Mouse (Mus musculus) hindbrain, embryonic 11.5 days (tissue): Measurements from ENCODE around the gene Fgfr2. TPM values are rescaled to one million over a fixed set of nuclear protein-coding genes. Genes with fewer than 3 reads are reported as not detected.
"Not testable (repeated sequence)": the region's sequence is repeated elsewhere in the genome, so short reads cannot be mapped to it uniquely, and the experiment has no call there.

Source experiments
- ATAC-seq: fragments of 200-750 bp; cut with Nextera tagmentation; 2 replicates; pipeline ENCODE4 v1.8.0; 2017; ENCODE audit warnings: mild to moderate bottlenecking, moderate TSS enrichment, moderate library complexity; ENCODE audit not compliant: low FRiP score
- DNase-seq: peaks from one replicate; pipeline ENCODE4 v3.0.0-alpha.2; 2015; ENCODE audit warnings: low spot score
- H3K27ac ChIP-seq: fragments of 300-500 bp; sonication (generic); 2 replicates; pipeline ENCODE4 v1.5.1; 2014; ENCODE audit warnings: mild to moderate bottlenecking, low read depth, low read length
- H3K27me3 ChIP-seq: fragments of 300-500 bp; sonication (generic); 2 replicates; pipeline ENCODE4 v1.6.1; 2014; ENCODE audit warnings: mild to moderate bottlenecking, low read length, moderate library complexity, mixed read lengths; ENCODE audit not compliant: control insufficient read depth, insufficient read depth
- H3K36me3 ChIP-seq: fragments of 300-500 bp; sonication (generic); 2 replicates; pipeline ENCODE4 v1.6.1; 2014; ENCODE audit warnings: mild to moderate bottlenecking, low read length, moderate library complexity, mixed read lengths; ENCODE audit not compliant: control insufficient read depth, insufficient read depth
- H3K4me1 ChIP-seq: fragments of 300-500 bp; sonication (generic); replicated peaks from 2 replicates; pipeline ENCODE4 v1.6.1; 2014; ENCODE audit warnings: low read length, mixed read lengths; ENCODE audit not compliant: control insufficient read depth, insufficient read depth
- H3K4me2 ChIP-seq: fragments of 300-500 bp; sonication (generic); replicated peaks from 2 replicates; pipeline ENCODE4 v1.6.1; 2014; ENCODE audit warnings: mild to moderate bottlenecking, low read depth, low read length
- H3K4me3 ChIP-seq: fragments of 300-500 bp; sonication (generic); 2 replicates; pipeline ENCODE4 v1.5.1; 2014; ENCODE audit warnings: low read depth, low read length
- H3K9ac ChIP-seq: fragments of 300-500 bp; sonication (generic); 2 replicates; pipeline ENCODE4 v1.6.1; 2014; ENCODE audit warnings: low read depth, low read length
- H3K9me3 ChIP-seq: fragments of 300-500 bp; sonication (generic); 2 replicates; pipeline ENCODE4 v1.6.1; 2016; ENCODE audit warnings: low read length; ENCODE audit not compliant: control insufficient read depth
- WGBS: fragments of 180-500 bp; shearing (Covaris S2); extraction: QIAGEN DNeasy Blood & Tissue Kit; methylation state at CpG from one replicate; pipeline ENCODE4 v1.1.7; 2014; 5-methylcytosine and 5-hydroxymethylcytosine counted together
- polyA plus RNA-seq: library from polyadenylated mRNA; unstranded; fragments of >200 nt; fragmentation: Nextera tagmentation; extraction: Ambion mirVana; gene quantifications from 2 replicates; pipeline ENCODE4 v1.2.1, GENCODE M21; 2014

Gene Fgfr2
- polyA plus RNA-seq, 1 experiment from 2014 or later = 71.3 TPM

GRCm38 (mm10) chr7:131391761-131392160 lies 1731.4 kb downstream of the Fgfr2 start:
- H3K4me3 ChIP-seq, H3K36me3 ChIP-seq, H3K9ac ChIP-seq, H3K27ac ChIP-seq, DNase-seq, H3K9me3 ChIP-seq, H3K27me3 ChIP-seq, ATAC-seq, H3K4me1 ChIP-seq, H3K4me2 ChIP-seq: not testable (repeated sequence)
- WGBS = 84% methylated on average over 6 of the region's 7 CpGs

GRCm38 (mm10) chr7:131371880-131372651 lies 1751.1 kb downstream of the Fgfr2 start:
- no peak overlapping the region for H3K27ac ChIP-seq
- 75% methylated on average over 9 of the region's 9 CpGs for WGBS
- H3K4me3 ChIP-seq = peak overlapping the region; percentile 73; the same call in 1 of the 2 replicates
- H3K4me1 ChIP-seq = no peaks in the 10 kb centered on the region; the same call in 1 of the 2 replicates
- H3K9me3 ChIP-seq = no peaks in the 10 kb centered on the region
- no peaks in the 10 kb centered on the region for H3K36me3 ChIP-seq
- H3K9ac ChIP-seq = peak overlapping the region; percentile 91; the same call in 1 of the 2 replicates
- no peak for ATAC-seq
- DNase-seq = peak; percentile 4
- H3K4me2 ChIP-seq = peak overlapping the region; percentile 70
- no peaks in the 10 kb centered on the region for H3K27me3 ChIP-seq

- Histone ChIP-seq H3K4me2 (peak overlapping the region; percentile 70), H3K9ac (peak overlapping the region; percentile 91), H3K4me1 (no peaks in the 10 kb centered on the region; the same call in 1 of the 2 replicates), H3K9me3 (no peaks in the 10 kb centered on the region), H3K36me3 (no peaks in the 10 kb centered on the region), H3K27ac (peak overlapping the region; percentile 86; the same call in 1 of the 2 replicates), H3K4me3 (peak overlapping the region; percentile 73), H3K27me3 (no peaks in the 10 kb centered on the region)
- WGBS = 8% methylated on average over 9 of the region's 9 CpGs
- DNase-seq (no peak), ATAC-seq (no peak)
Observed at GRCm38 (mm10) chr7:131371470-131371860, 1751.7 kb downstream of the Fgfr2 start.

DNA sequence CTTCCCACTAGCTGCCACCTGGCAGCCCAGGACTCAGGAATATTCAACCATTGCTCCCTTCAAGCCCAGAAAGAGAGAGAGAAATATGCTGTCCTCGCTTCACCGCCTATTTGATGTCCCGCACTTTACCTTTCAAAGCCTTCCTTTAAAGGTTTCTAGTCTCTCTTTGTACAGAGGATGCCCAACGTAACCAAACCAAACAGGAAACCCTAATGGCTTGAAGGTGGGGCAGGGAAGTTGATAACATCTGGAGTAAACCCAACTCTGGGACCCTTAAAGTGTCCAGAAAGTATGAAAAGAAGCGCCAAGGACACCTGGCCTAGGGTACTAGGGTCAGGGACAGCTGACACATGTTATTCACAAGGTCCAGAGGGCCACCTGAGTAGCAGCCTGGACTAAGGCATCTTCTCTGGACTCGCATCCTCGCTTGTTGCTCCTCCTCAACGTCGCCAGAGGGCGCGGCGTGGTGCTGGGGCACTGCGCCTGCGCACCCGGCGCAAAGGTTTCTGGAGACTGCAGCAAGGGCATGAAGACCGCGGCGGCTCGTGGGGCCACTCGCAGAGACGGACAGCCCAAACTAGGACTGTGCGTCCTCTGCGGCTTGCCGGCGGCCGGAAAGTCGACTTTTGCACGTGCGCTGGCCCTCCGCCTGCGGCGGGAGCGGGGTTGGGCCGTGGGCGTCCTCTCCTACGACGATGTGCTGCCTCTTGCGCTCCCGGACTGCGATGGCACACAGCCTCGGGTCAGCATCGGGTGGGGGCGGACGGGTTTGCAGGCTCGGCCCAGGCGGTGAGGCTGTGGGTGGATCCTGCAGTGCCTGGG lies 1752.3 kb downstream of the Fgfr2 start, which contains the start of gene Pstk:
Pstk (plus strand) TSS at position 494 of the 822 bp plus-strand sequence.
- no peaks in the 10 kb centered on the region for H3K36me3 ChIP-seq
- DNase-seq (peak; percentile 93), ATAC-seq (peak; percentile 94)
- peak within 1 kb of the TSS; percentile 91 for H3K9ac ChIP-seq
- no peaks in the 10 kb centered on the region for H3K9me3 ChIP-seq
- peak within 1 kb of the TSS; percentile 73 for H3K4me3 ChIP-seq
- 4% methylated on average over 47 of the region's 47 CpGs for WGBS
- peak within 1 kb of the TSS; percentile 86 for H3K27ac ChIP-seq
- peak within 1 kb of the TSS; percentile 70 for H3K4me2 ChIP-seq
- no peaks in the 10 kb centered on the region; the same call in 1 of the 2 replicates for H3K4me1 ChIP-seq
- H3K27me3 ChIP-seq = no peaks in the 10 kb centered on the region

GRCm38 (mm10) chr7:131364131-131364530 lies 1759.0 kb downstream of the Fgfr2 start:
- Histone ChIP-seq H3K27me3 (no peaks in the 10 kb centered on the region), H3K4me1 (no peaks in the 10 kb centered on the region), H3K4me2 (no peak overlapping the region), H3K9me3 (no peaks in the 10 kb centered on the region), H3K27ac (no peak overlapping the region), H3K36me3 (no peaks in the 10 kb centered on the region), H3K4me3 (no peak overlapping the region), H3K9ac (no peak overlapping the region)
- DNase-seq (no peak), ATAC-seq (no peak)
- WGBS = 92% methylated on average over 8 of the region's 8 CpGs

DNA sequence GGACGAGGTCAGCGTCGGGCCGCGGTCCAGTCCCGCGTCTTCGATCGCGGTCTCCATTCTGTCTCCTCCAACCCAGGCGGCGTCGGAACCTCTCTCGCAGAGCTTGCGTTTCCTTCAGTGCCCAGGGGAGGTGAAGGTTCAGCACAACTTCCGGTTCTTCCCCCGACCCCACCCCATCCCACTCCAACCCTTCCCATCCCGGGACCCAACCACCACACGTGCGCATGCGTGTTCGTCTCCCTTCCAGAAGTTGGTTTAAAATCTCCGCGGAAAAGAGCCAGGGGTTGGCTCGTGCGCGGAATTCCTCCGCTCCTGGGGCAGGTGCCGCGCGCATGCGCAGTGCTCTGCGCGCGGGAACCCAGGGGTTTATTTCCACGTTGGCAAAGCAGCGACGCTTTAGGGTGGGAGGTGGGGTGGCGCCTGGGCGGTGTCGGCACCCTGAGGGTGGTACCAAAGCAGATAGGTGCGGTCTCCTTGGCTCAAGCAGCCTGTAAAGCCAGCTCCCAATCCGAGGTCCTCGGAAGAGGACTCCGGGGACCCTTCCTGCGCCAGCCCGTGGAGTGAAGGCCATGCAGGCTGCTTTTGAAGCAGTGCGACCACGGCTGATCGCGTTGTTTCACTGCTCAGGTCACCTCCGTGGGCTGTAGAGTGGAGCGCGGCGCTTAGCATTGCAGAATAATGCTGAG lies 1760.4 kb downstream of the Fgfr2 start, which contains the start of gene 2310057M21Rik:
2310057M21Rik (minus strand) TSS at position 145 of the 686 bp plus-strand sequence.
- peak within 1 kb of the TSS; percentile 92 for H3K9ac ChIP-seq
- H3K27me3 ChIP-seq = no peaks in the 10 kb centered on the region
- H3K36me3 ChIP-seq = no peaks in the 10 kb centered on the region
- whole genome bisulfite sequencing = 0% methylated on average over 55 of the region's 55 CpGs
- DNase-seq = peak; percentile 98
- H3K4me3 ChIP-seq = peak within 1 kb of the TSS; percentile 89
- H3K4me2 ChIP-seq = peak within 1 kb of the TSS; percentile 82
- ATAC-seq = peak; percentile 98
- H3K9me3 ChIP-seq = no peaks in the 10 kb centered on the region
- H3K27ac ChIP-seq = peak within 1 kb of the TSS; percentile 70
- no peaks in the 10 kb centered on the region for H3K4me1 ChIP-seq

DNA sequence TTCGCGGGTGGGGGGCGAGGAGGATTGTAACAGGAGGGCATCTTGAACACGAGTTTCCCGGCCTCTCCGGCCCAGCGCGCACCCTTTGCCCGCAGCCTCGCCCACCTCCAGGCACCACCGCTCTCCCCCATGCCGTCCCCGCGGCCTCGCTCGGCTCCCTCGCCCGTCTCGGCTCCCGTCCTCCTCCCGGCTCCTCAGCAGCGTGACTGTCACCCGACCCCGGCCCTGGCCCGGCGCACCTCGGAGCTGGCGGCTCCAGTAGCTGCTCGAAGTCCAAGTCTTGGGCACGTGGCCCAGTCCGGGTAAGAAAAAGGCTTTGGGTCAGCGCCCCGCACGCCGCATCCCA lies 1760.9 kb downstream of the Fgfr2 start:
- Histone ChIP-seq H3K9ac (peak overlapping the region; percentile 92), H3K27me3 (no peaks in the 10 kb centered on the region), H3K4me1 (no peaks in the 10 kb centered on the region), H3K4me2 (peak overlapping the region; percentile 82), H3K27ac (peak overlapping the region; percentile 70), H3K9me3 (no peaks in the 10 kb centered on the region), H3K4me3 (peak overlapping the region; percentile 89), H3K36me3 (peaks cover 2% of the 10 kb centered on the region; the same call in 1 of the 2 replicates)
- no peak for DNase-seq
- peak; percentile 81 for ATAC-seq
- under 1% methylated on average over 35 of the region's 35 CpGs for WGBS

GRCm38 (mm10) chr7:131356105-131356504 lies 1767.0 kb downstream of the Fgfr2 start:
- DNase-seq = no peak
- Histone ChIP-seq H3K4me3 (no peak overlapping the region), H3K9me3 (no peaks in the 10 kb centered on the region), H3K4me1 (no peaks in the 10 kb centered on the region), H3K4me2 (no peak overlapping the region), H3K9ac (no peak overlapping the region), H3K36me3 (peaks cover 10% of the 10 kb centered on the region; the same call in 1 of the 2 replicates), H3K27ac (no peak overlapping the region), H3K27me3 (no peaks in the 10 kb centered on the region)
- 92% methylated on average over 13 of the region's 13 CpGs for WGBS
- no peak for ATAC-seq
